Mouse (Mus musculus): Measurements from ENCODE around the gene Tmem150a. TPM values are rescaled to one million over a fixed set of nuclear protein-coding genes. Genes with fewer than 3 reads are reported as not detected.

The Tmem150a gene
- 1.2 and 1.5 TPM in 2 replicates for total RNA-seq (2023)

GRCm38 (mm10) chr6:72355066-72355911 lies at the start of gene Tmem150a:
Tmem150a (plus strand) TSS chr6:72355447.

GRCm38 (mm10) chr6:72345074-72345567 lies 10.1 kb upstream of the Tmem150a start, which contains the start of gene Usp39:
Usp39 (minus strand) TSS chr6:72345184.

GRCm38 (mm10) chr6:72347166-72347941 lies 7.9 kb upstream of the Tmem150a start, which contains the start of gene 0610030E20Rik:
0610030E20Rik (plus strand) TSS chr6:72347317.

GRCm38 (mm10) chr6:72366844-72367443 lies 11.7 kb downstream of the Tmem150a start, which contains the start of gene Rnf181:
Rnf181 (minus strand) TSS chr6:72366956.

GRCm38 (mm10) chr6:72380131-72380770 lies 25.0 kb downstream of the Tmem150a start, which contains the start of gene Vamp5:
Vamp5 (minus strand) TSS chr6:72380468.

GRCm38 (mm10) chr6:72389941-72390771 lies 34.9 kb downstream of the Tmem150a start, which contains the start of gene Vamp8:
Vamp8 (minus strand) TSS chr6:72390703.

Other genes with a start within 250 kb of the Tmem150a start
- 0.32 and 0.39 TPM in 2 replicates for gene Atoh8, start 119.9 kb upstream of the Tmem150a start, total RNA-seq (2023)
- gene Sftpb, start 50.8 kb upstream of the Tmem150a start, total RNA-seq (2023), result 1.5 and 2.0 TPM in 2 replicates
- 43.7 and 45.6 TPM in 2 replicates for gene Usp39, start 10.3 kb upstream of the Tmem150a start, total RNA-seq (2023)
- 47.6 and 59.0 TPM in 2 replicates for gene 0610030E20Rik, start 8.1 kb upstream of the Tmem150a start, total RNA-seq (2023)
- gene Rnf181, start 11.5 kb downstream of the Tmem150a start, total RNA-seq (2023), result 57.2 and 63.1 TPM in 2 replicates
- 37.2 and 50.9 TPM in 2 replicates for gene Vamp5, start 25.0 kb downstream of the Tmem150a start, total RNA-seq (2023)
- 222 and 223 TPM in 2 replicates for gene Vamp8, start 35.3 kb downstream of the Tmem150a start, total RNA-seq (2023)
- 5.1 and 7.4 TPM in 2 replicates for gene Ggcx, start 58.9 kb downstream of the Tmem150a start, total RNA-seq (2023)
- 78.9 and 102 TPM in 2 replicates for gene Mat2a, start 84.1 kb downstream of the Tmem150a start, total RNA-seq (2023)
- not detected in 2 replicates for gene Sh2d6, start 166.3 kb downstream of the Tmem150a start, total RNA-seq (2023)
- gene Capg, start 188.9 kb downstream of the Tmem150a start, total RNA-seq (2023), result 272 and 314 TPM in 2 replicates
- 4.2 and 4.7 TPM in 2 replicates for gene Elmod3, start 243.0 kb downstream of the Tmem150a start, total RNA-seq (2023)
- 9.2 and 15.9 TPM in 2 replicates for gene Retsat, start 243.0 kb downstream of the Tmem150a start, total RNA-seq (2023)

Measured in neutrophil, adult 65 days (primary cell).